Mouse (Mus musculus): ENCODE data around the gene Dop1b. TPM values are rescaled to one million over a fixed set of nuclear protein-coding genes. Genes with fewer than 3 reads are reported as not detected.

Dop1b gene
- total and polyA plus RNA-seq, 2 experiments, result 12.1 to 30.3 TPM

DNA sequence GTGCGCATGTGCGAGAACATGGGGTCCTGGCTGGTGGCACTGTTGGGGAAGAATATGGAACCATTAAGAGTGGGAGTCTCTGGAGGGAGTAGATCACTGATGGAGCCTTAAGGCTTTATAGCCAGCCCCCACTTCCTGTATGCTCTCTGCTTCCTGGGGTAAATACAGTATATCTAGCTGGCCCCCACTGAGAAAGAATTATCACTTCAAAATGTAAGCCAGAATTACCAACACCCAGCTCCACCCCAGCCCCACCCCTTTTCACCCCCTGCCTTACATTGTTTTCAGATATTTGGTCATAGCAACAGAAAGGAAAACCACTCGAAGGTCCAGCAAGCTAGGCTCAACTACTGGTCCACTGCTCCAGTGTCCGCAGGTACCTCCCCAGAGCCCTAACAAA, 76.7 kb downstream of the Dop1b start:
- no peak for TF ChIP-seq POLR2A (IDR thresholded peaks at IDR 0.05; ENCODE audit: extremely low read depth, insufficient read depth, low read length)
- TF ChIP-seq CTCF (IDR thresholded peaks at IDR 0.05; ENCODE audit: low read depth, low read length), result no peak
- no peak for DNase-seq (ENCODE audit: extremely low read depth, low read depth, low spot score)
- Histone ChIP-seq H3K4me3 (ENCODE audit: insufficient read depth, low read depth, low read length) (no peak overlapping the region), H3K27ac (replicated peaks; ENCODE audit: insufficient read depth, low read depth, low read length) (no peak overlapping the region), H3K9ac (ENCODE audit: low read depth, low read length) (no peak overlapping the region), H3K27me3 (ENCODE audit: control insufficient read depth, insufficient read depth, low read length) (no peaks in the 10 kb centered on the region), H3K36me3 (ENCODE audit: control insufficient read depth, insufficient read depth, low read length) (peaks cover 10% of the 10 kb centered on the region), H3K4me1 (ENCODE audit: control insufficient read depth, insufficient read depth, low read length) (peaks cover 11% of the 10 kb centered on the region), H3K79me2 (ENCODE audit: control insufficient read depth, insufficient read depth, low read length) (no peaks in the 10 kb centered on the region)
- 92% methylated on average over 4 of the region's 4 CpGs for WGBS

DNA sequence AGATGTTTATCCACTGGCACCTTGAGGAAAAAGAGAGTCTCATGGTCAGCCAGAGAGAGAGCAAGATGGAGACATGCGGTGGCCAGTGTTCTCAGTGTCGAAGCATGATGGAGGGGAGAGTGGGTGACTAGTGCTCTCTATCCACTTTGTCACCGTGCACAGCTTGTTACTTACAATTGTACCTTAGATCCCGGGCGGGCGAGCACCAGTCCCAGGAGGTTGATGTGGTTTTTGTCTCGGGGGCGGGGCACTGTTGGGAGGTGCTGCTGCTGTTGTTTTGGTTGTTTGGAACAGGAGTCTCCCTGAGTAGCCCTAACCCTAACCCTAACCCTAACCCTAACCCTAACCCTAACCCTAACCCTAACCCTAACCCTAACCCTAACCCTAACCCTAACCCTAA, 77.2 kb downstream of the Dop1b start:
- no peak overlapping the region for H3K4me3 ChIP-seq (ENCODE audit: insufficient read depth, low read depth, low read length)
- WGBS, result 99% methylated on average over 8 of the region's 8 CpGs
- no peak overlapping the region for H3K9ac ChIP-seq (ENCODE audit: low read depth, low read length)
- TF ChIP-seq CTCF (IDR thresholded peaks at IDR 0.05; ENCODE audit: low read depth, low read length) (no peak), POLR2A (IDR thresholded peaks at IDR 0.05; ENCODE audit: extremely low read depth, insufficient read depth, low read length) (no peak)
- no peak for DNase-seq (ENCODE audit: extremely low read depth, low read depth, low spot score)
- H3K4me1 ChIP-seq (ENCODE audit: control insufficient read depth, insufficient read depth, low read length), result peaks cover 11% of the 10 kb centered on the region
- H3K27ac ChIP-seq (replicated peaks; ENCODE audit: insufficient read depth, low read depth, low read length), result no peak overlapping the region
- no peaks in the 10 kb centered on the region for H3K27me3 ChIP-seq (ENCODE audit: control insufficient read depth, insufficient read depth, low read length)
- H3K79me2 ChIP-seq (ENCODE audit: control insufficient read depth, insufficient read depth, low read length), result no peaks in the 10 kb centered on the region
- peaks cover 6% of the 10 kb centered on the region for H3K36me3 ChIP-seq (ENCODE audit: control insufficient read depth, insufficient read depth, low read length)

DNA sequence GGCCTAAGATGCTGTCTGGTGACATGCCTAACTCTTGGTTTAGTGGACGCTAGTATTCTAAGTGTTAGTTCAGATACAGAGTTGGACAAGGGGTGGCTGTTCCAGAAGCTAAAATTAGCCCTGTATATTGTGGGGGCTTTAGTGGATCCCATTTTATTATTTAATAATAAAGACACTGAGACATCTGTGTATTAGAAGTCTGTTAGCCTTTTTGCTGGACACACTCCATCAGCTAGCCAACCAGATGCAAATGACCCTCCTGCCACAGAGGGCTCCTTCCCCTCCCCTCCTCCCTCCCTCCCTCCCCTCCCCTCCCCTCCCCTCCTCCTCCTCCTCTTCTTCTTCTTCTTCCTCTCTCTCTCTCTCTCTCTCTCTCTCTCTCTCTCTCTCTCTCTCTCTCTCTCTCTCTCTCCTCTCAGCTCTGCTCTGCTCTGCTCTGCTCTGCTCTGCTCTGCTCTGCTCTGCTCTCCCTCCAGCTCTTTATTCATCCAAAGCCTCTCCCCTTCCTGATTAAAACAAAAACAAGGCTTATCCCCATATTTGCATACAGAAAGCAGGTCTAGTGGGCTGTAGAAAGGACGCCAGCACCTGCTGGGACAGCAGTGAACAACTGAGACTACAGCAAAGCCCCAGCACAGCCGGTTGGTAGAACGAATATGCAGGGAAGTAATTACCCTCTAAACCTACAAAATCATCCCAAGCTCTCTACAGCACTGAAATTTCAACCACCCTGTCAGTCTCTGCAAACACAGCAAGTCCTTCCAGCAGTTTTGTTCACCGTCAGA, 78.5 kb downstream of the Dop1b start:
- no peak for TF ChIP-seq CTCF (IDR thresholded peaks at IDR 0.05; ENCODE audit: low read depth, low read length)
- no peak for TF ChIP-seq POLR2A (IDR thresholded peaks at IDR 0.05; ENCODE audit: extremely low read depth, insufficient read depth, low read length)
- DNase-seq (ENCODE audit: extremely low read depth, low read depth, low spot score), result no peak
- no peaks in the 10 kb centered on the region for H3K79me2 ChIP-seq (ENCODE audit: control insufficient read depth, insufficient read depth, low read length)
- peaks cover 11% of the 10 kb centered on the region for H3K4me1 ChIP-seq (ENCODE audit: control insufficient read depth, insufficient read depth, low read length)
- WGBS, result 87% methylated on average over 5 of the region's 5 CpGs
- H3K36me3 ChIP-seq (ENCODE audit: control insufficient read depth, insufficient read depth, low read length), result peaks cover 2% of the 10 kb centered on the region; the same call in 1 of the 2 replicates
- H3K27ac ChIP-seq (replicated peaks; ENCODE audit: insufficient read depth, low read depth, low read length), result no peak overlapping the region
- H3K27me3 ChIP-seq (ENCODE audit: control insufficient read depth, insufficient read depth, low read length), result no peaks in the 10 kb centered on the region
- no peak overlapping the region for H3K4me3 ChIP-seq (ENCODE audit: insufficient read depth, low read depth, low read length)
- H3K9ac ChIP-seq (ENCODE audit: low read depth, low read length), result no peak overlapping the region

DNA sequence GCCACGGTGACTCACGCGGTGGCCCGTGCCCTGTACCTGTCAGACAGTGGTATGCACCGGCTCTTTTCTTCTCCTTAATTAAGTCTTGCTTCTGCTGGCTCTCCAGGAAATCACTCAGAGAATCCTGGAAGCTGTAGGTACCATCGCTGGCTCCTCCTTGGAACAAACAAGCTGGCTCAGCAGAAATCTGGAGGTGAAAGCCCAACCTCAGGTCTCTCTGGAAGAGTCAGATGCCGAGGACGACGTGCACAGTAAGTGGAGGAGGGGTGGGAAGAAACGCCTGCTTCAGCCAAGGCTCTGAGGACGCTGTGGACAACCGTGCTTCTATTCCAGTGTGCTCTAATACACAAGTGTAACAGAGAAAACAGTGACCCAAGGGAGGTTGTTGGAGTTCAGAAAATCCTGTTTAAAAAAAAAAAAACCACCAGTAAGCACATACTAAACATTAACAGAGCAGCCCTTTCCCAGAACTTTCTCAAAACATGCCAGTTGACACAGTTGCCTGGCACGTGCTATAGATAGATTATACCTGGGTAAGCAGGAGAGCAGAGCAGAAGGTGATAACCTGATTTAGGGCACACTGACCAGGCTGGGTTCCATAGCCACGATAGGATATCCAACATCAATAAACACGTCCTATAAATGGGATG, 81.4 kb downstream of the Dop1b start:
- DNase-seq (ENCODE audit: extremely low read depth, low read depth, low spot score), result peak; percentile 89
- Histone ChIP-seq H3K36me3 (ENCODE audit: control insufficient read depth, insufficient read depth, low read length) (peaks cover 2% of the 10 kb centered on the region; the same call in 1 of the 2 replicates), H3K4me1 (ENCODE audit: control insufficient read depth, insufficient read depth, low read length) (peaks cover 26% of the 10 kb centered on the region), H3K27ac (replicated peaks; ENCODE audit: insufficient read depth, low read depth, low read length) (peak overlapping the region; percentile 28), H3K79me2 (ENCODE audit: control insufficient read depth, insufficient read depth, low read length) (no peaks in the 10 kb centered on the region), H3K9ac (ENCODE audit: low read depth, low read length) (no peak overlapping the region; the same call in 1 of the 2 replicates), H3K4me3 (ENCODE audit: insufficient read depth, low read depth, low read length) (no peak overlapping the region), H3K27me3 (ENCODE audit: control insufficient read depth, insufficient read depth, low read length) (no peaks in the 10 kb centered on the region)
- TF ChIP-seq POLR2A (IDR thresholded peaks at IDR 0.05; ENCODE audit: extremely low read depth, insufficient read depth, low read length) (no peak), CTCF (IDR thresholded peaks at IDR 0.05; ENCODE audit: low read depth, low read length) (no peak)
- WGBS, result 51% methylated on average over 15 of the region's 15 CpGs

DNA sequence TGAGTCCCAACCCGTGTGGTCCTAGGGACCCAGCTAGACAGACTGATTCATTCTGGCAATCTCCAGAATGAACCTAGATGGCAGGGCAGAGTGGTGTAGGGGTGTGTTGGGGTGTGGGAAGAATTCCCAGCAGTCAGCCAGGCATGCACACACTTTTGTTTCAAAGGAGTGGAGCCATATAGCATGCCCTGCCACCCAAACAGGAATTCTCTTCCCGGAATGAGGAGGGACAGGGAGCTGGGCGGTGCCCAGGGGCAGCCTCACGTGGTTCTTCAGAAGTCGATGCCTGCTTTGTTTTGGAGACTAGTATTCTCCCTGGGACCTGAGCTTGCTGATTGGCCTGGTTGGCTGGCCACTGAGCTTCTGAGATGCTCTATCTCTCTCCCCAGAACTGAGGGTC, 83.1 kb downstream of the Dop1b start:
- WGBS, result 96% methylated on average over 5 of the region's 5 CpGs
- no peak overlapping the region for H3K27ac ChIP-seq (replicated peaks; ENCODE audit: insufficient read depth, low read depth, low read length)

More for the DNA sequence above, 83.1 kb downstream of the Dop1b start:
- Histone ChIP-seq H3K4me3 (ENCODE audit: insufficient read depth, low read depth, low read length) (no peak overlapping the region), H3K79me2 (ENCODE audit: control insufficient read depth, insufficient read depth, low read length) (no peaks in the 10 kb centered on the region), H3K4me1 (ENCODE audit: control insufficient read depth, insufficient read depth, low read length) (peaks cover 34% of the 10 kb centered on the region), H3K36me3 (ENCODE audit: control insufficient read depth, insufficient read depth, low read length) (peaks cover 2% of the 10 kb centered on the region; the same call in 1 of the 2 replicates), H3K9ac (ENCODE audit: low read depth, low read length) (no peak overlapping the region), H3K27me3 (ENCODE audit: control insufficient read depth, insufficient read depth, low read length) (no peaks in the 10 kb centered on the region)
- no peak for TF ChIP-seq CTCF (IDR thresholded peaks at IDR 0.05; ENCODE audit: low read depth, low read length)
- TF ChIP-seq POLR2A (IDR thresholded peaks at IDR 0.05; ENCODE audit: extremely low read depth, insufficient read depth, low read length), result no peak
- no peak for DNase-seq (ENCODE audit: extremely low read depth, low read depth, low spot score)
